Mouse (Mus musculus): Measurements from ENCODE around the gene Trpv2.

Trpv2 gene

DNA sequence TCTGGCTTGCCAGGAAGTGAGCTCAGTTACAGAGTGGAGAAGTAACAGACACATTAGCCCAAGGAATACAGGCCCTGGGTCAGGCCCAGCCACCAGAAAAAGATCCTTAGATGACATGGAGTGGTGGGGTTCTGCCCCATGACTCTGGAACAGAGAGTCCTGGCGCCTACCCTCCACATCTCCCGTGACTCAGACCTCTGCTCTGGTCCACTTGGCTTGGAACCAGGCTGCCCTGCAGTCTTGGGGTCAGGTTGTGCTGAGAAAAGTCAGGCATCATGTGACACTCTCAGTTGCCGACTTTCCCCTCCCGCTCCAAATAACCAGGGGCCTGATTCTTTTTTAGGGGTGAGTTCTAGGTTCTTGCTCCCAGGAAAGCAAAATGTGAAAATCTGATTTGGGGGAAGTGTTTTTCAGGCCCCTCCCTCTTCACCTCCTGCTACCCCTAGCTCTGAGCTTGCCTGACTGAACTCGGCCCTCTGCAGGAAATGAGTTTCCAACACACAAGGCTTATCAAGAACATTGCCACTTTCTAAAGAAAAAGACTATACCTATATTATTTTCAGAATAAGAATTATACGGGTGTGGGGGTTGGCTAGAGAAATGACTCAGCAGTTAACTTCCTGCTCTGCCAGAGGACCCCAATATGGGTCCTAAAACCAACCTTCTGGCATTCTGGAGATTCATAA is 15.2 kb upstream of the Trpv2 start:
- no peak for DNase-seq

- no peak for DNase-seq
Measured at GRCm38 (mm10) chr11:62560463-62561016, 13.7 kb upstream of the Trpv2 start.

- no peak for DNase-seq
Measured at GRCm38 (mm10) chr11:62563590-62563989, 10.7 kb upstream of the Trpv2 start.

DNA sequence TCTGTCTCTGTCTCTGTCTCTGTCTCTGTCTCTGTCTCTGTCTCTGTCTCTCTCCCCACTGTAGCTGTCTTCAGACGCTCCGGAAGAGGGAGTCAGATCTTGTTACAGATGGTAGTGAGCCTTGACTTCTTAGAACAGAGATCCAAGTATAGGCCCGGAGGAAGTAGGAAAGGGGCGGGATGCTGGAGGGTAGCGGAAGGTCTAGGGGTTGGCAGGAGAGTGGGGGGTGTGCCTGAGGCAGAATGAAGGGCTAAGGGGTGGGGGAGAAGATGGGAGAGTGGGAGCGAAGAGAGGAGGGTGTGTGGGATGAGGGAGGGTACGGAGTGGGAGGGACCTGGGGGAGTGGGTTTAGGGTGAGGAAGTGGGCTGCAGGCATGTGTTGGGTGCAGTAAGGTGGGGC is 8.5 kb upstream of the Trpv2 start:
- no peak for DNase-seq

GRCm38 (mm10) chr11:62566211-62566610 is 8.1 kb upstream of the Trpv2 start:
- no peak for DNase-seq

DNA sequence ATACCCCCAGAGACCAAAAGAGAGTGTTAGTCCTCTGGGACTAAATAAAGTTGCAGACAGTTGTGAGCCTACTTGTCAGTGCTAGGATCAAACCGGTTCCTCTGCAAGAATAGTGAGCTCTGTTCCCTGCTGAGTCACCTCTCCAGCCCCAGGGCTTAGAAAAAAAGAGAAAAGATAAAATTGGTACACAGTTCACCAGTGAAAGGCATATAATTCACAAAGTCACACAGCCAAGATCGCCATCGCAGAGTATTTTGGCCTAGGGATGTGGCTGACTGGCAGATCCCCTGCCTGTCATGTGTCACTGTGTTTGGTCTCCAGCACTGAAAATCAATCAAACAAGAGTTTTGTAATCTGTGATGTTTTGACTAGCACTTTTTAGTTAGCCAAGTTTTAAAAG is 6.0 kb upstream of the Trpv2 start:
- DNase-seq: no peak

DNA sequence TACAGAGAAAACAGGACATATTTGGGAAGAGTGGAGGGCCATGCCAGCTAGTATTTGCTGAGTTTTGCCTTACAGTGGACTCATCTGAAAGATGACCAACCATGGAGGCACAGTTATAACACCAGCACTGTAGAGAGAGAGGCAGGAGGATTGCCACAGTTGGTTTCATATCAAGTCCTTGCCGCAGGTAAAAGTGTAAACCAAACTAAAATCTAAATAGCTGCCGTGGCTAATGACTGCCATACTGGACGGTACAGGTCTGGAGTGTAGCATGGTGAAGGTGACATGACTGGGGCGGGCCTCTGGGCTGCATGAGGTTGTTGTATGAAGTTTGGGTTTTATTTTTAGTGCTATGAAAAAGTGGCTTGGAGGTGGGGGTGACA is 408 bp downstream of the Trpv2 start:
- DNase-seq: no peak

GRCm38 (mm10) chr11:62575297-62575658 is 992 bp downstream of the Trpv2 start:
- DNase-seq: peak; percentile 91

- peak; percentile 76 for DNase-seq
Measured at GRCm38 (mm10) chr11:62575659-62576438, 1.6 kb downstream of the Trpv2 start.

DNA sequence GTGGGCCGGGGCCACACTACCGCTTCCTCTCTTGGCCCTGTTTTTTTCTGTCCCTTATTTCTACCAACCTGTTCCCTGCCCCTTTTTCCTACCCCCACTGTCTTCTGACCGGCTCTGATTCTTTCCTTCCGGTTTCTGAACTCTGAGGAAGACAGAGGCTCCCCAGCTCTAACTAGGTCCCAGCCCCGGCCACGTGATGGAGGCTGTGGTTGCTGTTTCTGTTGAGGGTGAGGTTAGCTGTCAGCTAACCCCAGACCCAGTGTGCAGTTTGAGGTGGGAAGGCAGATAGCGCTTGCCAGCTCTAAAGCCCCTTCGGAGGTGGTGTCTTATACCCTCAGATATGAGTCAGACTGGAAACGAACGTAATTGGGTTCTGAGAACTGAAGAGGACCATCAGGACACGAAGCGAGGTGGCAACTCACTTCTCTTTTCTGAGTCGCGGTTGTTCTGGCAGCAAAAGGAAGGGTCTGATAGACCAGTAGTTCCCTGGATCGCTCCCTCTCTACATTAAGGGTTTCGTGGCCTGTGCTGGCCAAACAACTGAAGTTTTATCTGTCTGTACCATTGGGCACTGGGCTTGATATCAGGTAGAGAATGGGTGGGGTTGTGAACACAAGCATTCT is 2.4 kb downstream of the Trpv2 start:
- DNase-seq: no peak

DNA sequence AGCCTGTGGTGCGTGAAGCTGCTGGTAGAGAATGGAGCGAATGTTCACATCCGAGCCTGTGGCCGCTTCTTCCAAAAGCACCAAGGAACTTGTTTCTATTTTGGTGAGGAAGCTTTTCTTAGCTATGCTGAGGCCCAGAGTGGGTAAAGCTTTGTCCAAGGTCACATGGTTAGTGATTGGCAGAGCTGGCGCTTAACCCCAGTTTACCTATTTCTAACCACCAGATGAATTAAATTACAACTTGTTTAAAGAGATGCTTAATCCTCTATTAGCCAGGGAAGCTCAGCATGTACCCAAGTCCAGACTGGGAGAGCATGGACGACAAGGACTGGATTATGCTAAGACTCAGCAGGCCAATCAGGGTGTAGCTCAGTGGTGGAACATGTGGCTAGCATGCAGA is 8.7 kb downstream of the Trpv2 start:
- DNase-seq: no peak

GRCm38 (mm10) chr11:62584671-62585206 is 10.5 kb downstream of the Trpv2 start:
- DNase-seq: no peak

DNA sequence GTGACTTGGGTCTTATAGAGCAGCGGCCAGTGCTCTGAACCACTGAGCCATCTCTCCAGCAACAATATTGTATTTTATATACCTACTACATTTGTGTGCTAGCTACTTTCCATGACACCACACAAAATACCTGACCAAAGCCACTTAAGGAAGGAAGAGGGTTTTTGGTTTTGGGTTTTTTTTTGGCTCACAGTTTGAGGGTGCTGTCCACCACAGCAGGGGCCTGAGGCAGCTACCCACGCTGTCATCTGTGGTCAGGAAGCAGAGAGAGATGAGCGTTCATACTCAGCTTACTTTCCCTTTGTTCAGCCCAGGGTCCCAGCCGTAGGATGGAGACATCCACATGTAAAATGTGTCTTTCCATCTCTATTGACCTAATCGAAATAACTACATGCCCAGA is 12.7 kb downstream of the Trpv2 start:
- no peak for DNase-seq

- no peak for DNase-seq
Measured at GRCm38 (mm10) chr11:62589391-62589790, 15.1 kb downstream of the Trpv2 start.

DNA sequence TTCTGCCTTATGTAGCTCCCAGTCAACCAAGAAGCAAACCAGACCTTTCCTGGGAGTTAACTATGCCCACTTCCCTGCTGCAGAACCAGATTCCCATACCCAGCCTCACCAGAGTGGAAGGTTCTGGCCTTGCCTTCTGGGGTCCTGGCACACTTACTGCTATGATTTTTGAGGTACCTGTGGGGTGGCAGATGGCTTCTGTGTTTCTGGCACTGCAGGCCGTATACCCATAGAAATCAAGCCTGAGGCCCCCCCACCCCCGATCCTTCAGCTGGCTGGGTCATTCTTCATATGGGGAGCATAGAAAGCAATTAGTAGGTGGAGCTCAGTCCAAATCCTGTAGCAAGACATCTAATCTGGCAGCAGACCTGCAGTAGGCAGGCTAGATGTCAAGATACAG is 16.7 kb downstream of the Trpv2 start:
- peak; percentile 45 for DNase-seq

GRCm38 (mm10) chr11:62591904-62592575 is 17.8 kb downstream of the Trpv2 start:
- DNase-seq: no peak

GRCm38 (mm10) chr11:62598571-62598970 is 24.3 kb downstream of the Trpv2 start:
- DNase-seq: no peak

DNA sequence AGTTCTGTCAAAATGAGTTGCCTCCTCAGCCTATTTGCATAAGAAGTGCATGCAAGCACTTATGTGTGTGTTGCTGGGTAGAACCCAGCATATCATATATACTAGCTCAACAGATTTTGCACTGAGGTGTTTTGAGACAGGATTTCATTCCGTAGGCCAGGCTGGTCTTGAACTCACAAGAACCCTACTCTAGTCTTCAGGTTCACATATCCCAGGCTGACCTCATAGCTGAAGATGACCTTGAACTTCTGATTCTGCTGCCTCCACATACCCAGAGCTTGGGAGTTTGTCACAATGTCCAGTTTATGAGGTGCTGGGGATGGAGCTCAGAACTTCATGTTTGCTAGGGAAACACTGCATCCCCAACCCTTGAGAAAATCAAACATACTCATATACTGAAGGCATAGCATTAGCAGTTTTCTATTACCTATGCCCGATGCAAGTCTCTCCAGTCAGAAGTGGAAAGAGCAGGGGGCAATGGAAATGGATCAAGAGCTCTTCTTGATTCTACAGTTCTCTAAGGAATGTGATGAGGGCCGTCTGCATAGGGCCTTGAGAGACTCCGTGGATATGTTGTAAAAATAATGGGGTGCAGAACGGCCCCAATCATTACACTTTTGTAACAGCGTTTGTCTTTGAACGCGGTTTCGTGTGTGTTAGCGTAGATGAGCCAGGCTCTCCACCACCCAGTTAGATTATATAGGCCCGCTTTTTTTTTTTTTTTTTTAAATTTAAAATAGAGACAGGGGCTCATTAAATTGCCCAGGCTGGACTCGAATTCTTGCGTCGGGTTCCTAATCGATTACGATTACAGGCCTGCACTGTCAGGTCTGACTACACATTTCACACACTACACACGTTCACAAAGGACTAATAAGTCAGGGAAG is 27.7 kb downstream of the Trpv2 start:
- no peak for DNase-seq

DNA sequence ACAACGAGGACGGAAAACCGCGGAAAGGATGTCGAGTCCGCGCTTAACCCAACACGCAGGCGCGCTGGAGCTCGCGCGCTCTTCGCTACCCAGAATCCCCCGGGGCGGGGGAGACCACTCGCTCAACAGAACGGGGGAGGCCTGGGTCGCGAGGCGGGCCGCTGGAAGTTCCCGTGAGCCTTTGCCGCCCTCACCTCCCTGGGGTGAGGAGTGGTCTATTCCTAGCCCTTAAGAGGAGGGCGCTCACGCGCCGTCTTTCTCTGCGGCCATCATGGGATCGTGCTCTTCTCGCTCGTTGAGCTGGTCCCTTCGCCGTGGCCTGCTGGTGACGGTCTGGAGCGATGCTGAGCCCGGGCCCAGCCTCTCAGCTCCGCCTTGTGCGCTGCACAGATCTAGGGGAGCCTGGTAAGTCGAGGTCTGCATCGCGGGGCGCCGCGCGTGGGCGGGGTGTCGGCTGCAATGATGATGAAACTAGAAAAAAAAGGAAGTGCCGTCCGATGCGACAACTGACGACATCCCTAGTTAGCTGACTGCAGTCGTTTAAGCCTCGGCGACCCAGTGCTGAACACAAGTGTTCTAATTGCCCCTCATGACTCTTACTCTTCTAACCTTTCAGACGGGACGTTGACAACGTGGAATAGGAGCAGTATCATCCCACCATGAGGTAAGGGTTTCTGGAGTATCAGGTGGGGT is 28.5 kb downstream of the Trpv2 start:
- DNase-seq: peak; percentile 98

DNA sequence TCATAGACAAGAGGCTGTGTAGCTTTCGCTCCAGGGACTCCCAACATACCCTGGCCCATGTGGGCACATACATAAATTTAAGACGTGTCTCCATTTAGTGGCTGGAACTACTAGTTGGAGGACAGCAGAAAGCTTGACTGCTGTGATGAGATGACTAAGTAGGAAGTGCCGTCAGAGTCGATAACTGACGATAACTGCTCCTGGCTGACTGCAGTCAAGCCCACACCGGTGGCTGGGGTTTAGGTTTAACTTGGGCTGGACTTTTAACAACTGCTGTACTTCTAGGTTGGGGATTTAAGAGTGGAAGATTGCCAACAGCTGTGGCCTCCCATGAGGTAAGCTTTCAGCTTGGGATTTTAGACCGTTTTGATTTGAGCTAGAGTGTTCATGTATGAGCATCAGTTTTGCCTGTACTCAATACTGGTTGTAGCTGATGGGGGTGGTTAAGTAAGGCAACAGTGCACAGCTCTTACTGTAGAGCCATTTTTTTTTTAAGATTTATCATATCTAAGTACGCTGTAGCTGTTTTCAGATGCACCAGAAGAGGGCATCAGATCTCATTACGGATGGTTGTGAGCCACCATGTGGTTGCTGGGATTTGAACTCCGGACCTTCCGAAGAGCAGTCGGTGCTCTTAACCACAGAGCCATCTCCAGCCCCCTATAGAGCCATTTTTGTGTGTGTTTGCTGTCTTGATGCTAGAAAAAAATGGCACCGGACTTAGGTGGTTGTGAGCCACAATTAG is 29.2 kb downstream of the Trpv2 start:
- DNase-seq: peak; percentile 25
